Mouse (Mus musculus) liver, postnatal 0 days (tissue): ENCODE measurements at regions not wholly inside any gene's neighbourhood (a gene's known extent, or its start where the extent isn't known, plus 50 kb on each side); places are given as distances from the start of the nearest gene placed in this dataset.

Experiments
- CTCF ChIP-seq: sonication (generic); IDR thresholded peaks from 2 replicates; pipeline ENCODE4 v1.5.1; 2016; ENCODE audit warnings: antibody characterized with exemption, low read depth
- EP300 ChIP-seq: IDR thresholded peaks from 2 replicates; pipeline ENCODE4 v1.6.1; 2016; ENCODE audit warnings: antibody characterized with exemption, low read depth, mild to moderate bottlenecking

GRCm38 (mm10) chr16:39363657-39364056, 471.2 kb downstream of the Igsf11 start:
- no peak for TF ChIP-seq CTCF
- no peak for TF ChIP-seq EP300
